In genomic region chr2:79527529-79527928, GRCm38 (mm10) we compare ENCODE assay signal across 15 mouse cellular contexts.
"Had no signal": no experiment of that assay in that cellular context is flagged by ENCODE, and none has a peak within 500 bp of the region (broad histone marks: within the 10 kb centered on the region; RNA-seq: fewer than 3 reads in every experiment).

No protein-coding gene starts in this region.

- H3K9me3 ChIP-seq: limb, embryonic 10.5 days; liver, embryonic 15.5 days; midbrain, embryonic 10.5 days; neural tube, embryonic 12.5 days; stomach, embryonic 15.5 days had no signal

- DNase-seq: kidney, adult 8-10 months; kidney, postnatal 25 days; lung, adult 2 months; lung, postnatal 4 days; right cerebral cortex, postnatal 14 days; thymus, postnatal 36 days had no signal

- H3K9ac ChIP-seq: liver, embryonic 15.5 days; neural tube, embryonic 12.5 days; stomach, embryonic 15.5 days had no signal

- H3K27ac ChIP-seq: limb, embryonic 10.5 days; liver, embryonic 15.5 days; midbrain, embryonic 10.5 days; neural tube, embryonic 12.5 days; stomach, embryonic 15.5 days had no signal

- H3K27me3 ChIP-seq: liver, embryonic 15.5 days; neural tube, embryonic 12.5 days; stomach, embryonic 15.5 days had no signal

- H3K4me3 ChIP-seq: limb, embryonic 10.5 days; liver, embryonic 15.5 days; midbrain, embryonic 10.5 days; myocyte; neural tube, embryonic 12.5 days; stomach, embryonic 15.5 days had no signal

- ATAC-seq: intestine, postnatal 0 days; lung, postnatal 0 days had no signal

- H3K4me1 ChIP-seq: limb, embryonic 10.5 days; liver, embryonic 15.5 days; neural tube, embryonic 12.5 days; stomach, embryonic 15.5 days had no signal

- H3K4me2 ChIP-seq: liver, embryonic 11.5 days; liver, embryonic 15.5 days; neural tube, embryonic 12.5 days; stomach, embryonic 15.5 days had no signal

- H3K36me3 ChIP-seq: limb, embryonic 10.5 days; liver, embryonic 15.5 days; midbrain, embryonic 10.5 days; neural tube, embryonic 12.5 days; stomach, embryonic 15.5 days had no signal
